ENCODE assay signal across 8 mouse cellular contexts in the genomic region with DNA sequence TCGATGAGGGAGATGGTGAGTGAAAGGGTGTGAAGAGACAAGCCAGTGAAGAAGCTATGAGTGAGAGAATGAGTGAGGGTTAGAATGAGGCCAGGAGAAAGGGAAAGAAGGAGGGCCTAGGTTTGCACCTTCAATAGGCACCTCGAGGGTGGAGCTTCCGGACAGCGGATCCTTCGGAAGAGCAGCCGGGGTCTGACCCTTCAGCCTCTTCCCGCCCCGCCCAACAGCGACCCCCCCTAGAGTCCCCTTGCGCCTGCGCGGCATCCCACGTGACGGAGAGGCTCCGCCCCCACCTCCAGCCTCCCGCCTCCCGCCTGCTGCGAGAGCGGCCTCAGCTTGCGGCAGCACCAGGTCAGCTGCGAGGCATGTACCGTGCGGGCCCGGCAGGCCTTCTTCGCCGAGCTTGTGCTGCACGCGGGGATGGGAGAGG. TPM values are rescaled to one million over a fixed set of nuclear protein-coding genes. Genes with fewer than 3 reads are reported as not detected.
DNase-seq lines count a peak whose midpoint lies in the region; ATAC-seq lines count a peak whose summit lies in the region.

A gene (plus strand): TSS at position 275 of the 430 bp plus-strand sequence.

- no peaks in the 10 kb centered on the region for H3K9me3 ChIP-seq in hindbrain, embryonic 14.5 days (ENCODE audit: control insufficient read depth, low read length)

- H3K27ac ChIP-seq in hindbrain, embryonic 14.5 days, result peak within 1 kb of the TSS; percentile 64

- DNase-seq in R1 (ENCODE audit: low read depth, low spot score), result peak; percentile 93
- DNase-seq in cerebellum, postnatal 36 days, result peak; percentile 88 to 94
- peak; percentile 86 to 89 for DNase-seq in frontal cortex, postnatal 36 days (ENCODE audit: low spot score in 2 of 2)
- peak; percentile 94 for DNase-seq in hindbrain, embryonic 14.5 days (ENCODE audit: low spot score)
- DNase-seq in layer of hippocampus, postnatal 25 days (ENCODE audit: extremely low spot score in 1 of 2, low spot score in 1 of 2), result peak; percentile 89 to 92
- peak; percentile 95 for DNase-seq in lung, postnatal 14 days
- DNase-seq in retina, adult 2 months (ENCODE audit: low read depth, low spot score), result peak; percentile 75
- DNase-seq in thymus, postnatal 25 days, result peak; percentile 97

- peak within 1 kb of the TSS; percentile 56 for H3K4me3 ChIP-seq in hindbrain, embryonic 14.5 days (replicated peaks; ENCODE audit: low read length)

- 2% methylated on average over 22 of the region's 28 CpGs for WGBS in hindbrain, embryonic 14.5 days

- H3K4me2 ChIP-seq in hindbrain, embryonic 14.5 days (replicated peaks), result peak within 1 kb of the TSS; percentile 75

- ATAC-seq in hindbrain, embryonic 14.5 days (ENCODE audit: low FRiP score), result peak; percentile 93

- H3K36me3 ChIP-seq in hindbrain, embryonic 14.5 days (replicated peaks; ENCODE audit: control insufficient read depth, insufficient read depth), result peaks cover 5% of the 10 kb centered on the region; the same call in 1 of the 2 replicates

- H3K27me3 ChIP-seq in hindbrain, embryonic 14.5 days (ENCODE audit: control insufficient read depth, insufficient read depth, low read length), result 0 out of 2 replicates have a peak, but pooled peaks cover 6% of the 10 kb centered on the region

- peaks cover 14% of the 10 kb centered on the region for H3K4me1 ChIP-seq in hindbrain, embryonic 14.5 days (replicated peaks; ENCODE audit: control insufficient read depth, insufficient read depth, low read length)

- peak within 1 kb of the TSS; percentile 85 for H3K9ac ChIP-seq in hindbrain, embryonic 14.5 days

RNA-seq across cellular contexts. Expression of the gene that starts here (rescaled TPM):
- 82.1 and 96.0 TPM in 2 replicates for polyA plus RNA-seq in hindbrain, embryonic 14.5 days (2014; fragmentation: Nextera tagmentation; extraction: Ambion mirVana)
- total RNA-seq in layer of hippocampus, postnatal 25 days (2021), result 100 to 1,000 TPM in 1 of 2 experiments, 10 to 100 TPM in 1; 97.3 to 103 TPM

Comparison
In these comparisons a context has a peak if more than half of its experiments do, and no peak if none do; other contexts are left out.
1. Peak in every context shown above with its lines: DNase-seq, ATAC-seq, H3K4me3 ChIP-seq and H3K27ac ChIP-seq.